Mouse (Mus musculus): ENCODE results near the gene Senp3.

- TF ChIP-seq CTCF (IDR thresholded peaks at IDR 0.05; ENCODE audit: borderline replicate concordance, control insufficient read depth, extremely low read depth, insufficient read depth, low read length, poor library complexity), result no peak
- no peak for TF ChIP-seq POLR2A (IDR thresholded peaks at IDR 0.05; ENCODE audit: control insufficient read depth, extremely low read depth, insufficient read depth, low read length, poor library complexity)
Measured at GRCm38 (mm10) chr11:69716953-69717352, 35.1 kb upstream of the Senp3 start.
